Mouse (Mus musculus) 3T3-L1 (cell line): ENCODE measurements around the gene Nicn1.
"Not testable (repeated sequence)": the region's sequence is repeated elsewhere in the genome, so short reads cannot be mapped to it uniquely, and the experiment has no call there.

Source experiments
- DNase-seq: peaks from one replicate; pipeline ENCODE4 v3.0.0-alpha.2; 2015; ENCODE audit warnings: low read depth, low spot score

The Nicn1 gene

DNA sequence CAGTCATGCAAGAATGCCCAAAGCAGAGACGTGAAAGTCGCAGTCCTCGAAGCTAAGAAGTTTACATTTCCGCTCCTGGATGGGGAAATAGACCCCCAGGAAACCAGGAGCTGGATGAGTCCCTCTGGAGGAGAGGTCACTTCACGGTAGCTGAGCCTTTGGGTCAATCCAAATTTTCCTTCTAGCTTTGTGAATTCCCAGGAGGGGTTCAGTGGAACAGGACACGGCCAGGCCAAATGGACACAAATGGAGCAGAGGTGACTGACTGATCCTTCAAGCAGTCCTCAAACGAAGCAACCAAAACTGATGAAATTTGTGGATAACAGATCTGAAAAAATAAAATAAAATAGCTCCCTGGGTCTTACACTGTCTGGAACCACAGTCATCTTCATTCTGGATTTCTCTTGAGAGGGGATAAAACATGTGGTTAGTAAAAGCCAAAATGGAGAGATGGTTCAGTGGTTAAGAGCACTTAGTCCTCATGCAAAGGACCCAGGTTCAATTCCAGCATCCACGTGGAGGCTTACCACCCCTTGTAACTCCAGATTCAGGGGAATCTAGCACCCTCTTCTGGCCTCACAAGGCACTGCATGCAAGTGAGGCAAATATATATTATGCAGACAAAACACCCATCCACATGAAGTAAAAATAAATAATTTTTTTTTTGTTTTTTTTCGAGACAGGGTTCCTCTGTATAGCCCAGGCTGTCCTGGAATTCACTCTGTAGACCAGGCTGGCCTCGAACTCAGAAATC is 11.4 kb upstream of the Nicn1 start:
- DNase-seq, result peak; percentile 59

- DNase-seq, result peak; percentile 91
Measured at GRCm38 (mm10) chr9:108280071-108280828, 10.0 kb upstream of the Nicn1 start.

DNA sequence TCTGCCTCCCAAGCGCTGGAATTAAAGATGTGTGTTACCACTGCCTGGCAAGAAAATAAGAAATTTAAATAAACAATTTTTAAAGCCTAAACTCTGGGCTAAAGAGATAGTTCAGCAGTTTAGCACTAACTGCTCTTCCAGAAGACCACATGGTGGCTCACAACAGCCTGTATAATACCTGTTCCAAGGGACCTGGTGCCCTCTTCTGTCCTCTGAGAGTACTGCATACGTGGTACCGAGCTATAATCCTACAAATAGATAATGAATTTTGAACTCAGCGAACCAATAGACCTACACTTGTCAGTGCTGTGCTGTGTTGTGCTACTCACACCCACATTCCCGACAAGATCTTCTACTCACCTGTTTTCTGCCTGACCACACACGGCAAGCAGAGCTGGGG is 5.8 kb upstream of the Nicn1 start:
- DNase-seq, result peak; percentile 92

DNA sequence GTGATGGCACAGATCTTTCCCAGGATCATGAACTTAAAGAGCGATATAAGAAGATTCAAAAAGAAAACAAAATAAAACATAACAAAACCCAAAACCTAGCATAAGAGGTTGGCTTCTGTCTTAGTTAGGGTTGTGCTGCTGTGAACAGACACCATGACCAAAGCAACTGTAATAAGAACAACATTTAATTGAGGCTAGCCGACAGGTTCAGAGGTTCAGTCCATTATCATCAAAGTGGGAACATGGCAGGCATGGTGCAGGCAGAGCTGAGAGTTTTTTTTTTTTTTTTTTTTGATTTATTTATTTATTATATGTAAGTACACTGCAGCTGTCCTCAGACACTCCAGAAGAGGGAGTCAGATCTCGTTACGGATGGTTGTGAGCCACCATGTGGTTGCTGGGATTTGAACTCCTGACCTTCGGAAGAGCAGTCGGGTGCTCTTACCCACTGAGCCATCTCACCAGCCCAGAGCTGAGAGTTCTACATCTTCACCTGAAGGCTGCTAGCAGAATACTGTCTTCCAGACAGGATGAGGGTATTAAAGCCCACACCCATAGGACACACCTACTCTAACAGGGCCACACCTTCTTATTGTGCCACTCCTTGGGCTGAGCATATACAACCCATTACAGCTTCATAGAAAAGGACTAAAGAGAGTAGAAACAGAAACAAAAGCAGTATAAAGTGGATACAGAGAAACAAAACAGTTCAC is 2.5 kb upstream of the Nicn1 start:
- DNase-seq, result not testable (repeated sequence)

DNA sequence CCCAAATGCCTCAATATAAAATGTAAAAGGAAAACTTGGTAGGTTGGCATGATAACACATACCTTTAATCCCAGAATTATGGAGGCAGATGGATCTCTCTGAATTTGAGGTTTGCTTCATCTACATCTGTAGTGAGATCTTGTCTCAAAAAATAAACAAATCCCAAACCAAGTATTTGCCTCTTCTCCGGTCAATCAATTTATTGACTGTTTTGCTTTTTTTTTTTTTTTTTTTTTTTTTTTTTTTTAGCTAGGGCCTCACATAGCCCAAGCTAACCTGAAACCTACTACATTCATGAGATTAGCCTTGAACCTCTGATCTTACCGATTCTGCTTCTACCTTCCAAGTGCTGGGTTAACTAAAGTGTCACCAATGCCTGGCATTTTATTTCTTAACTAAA is 882 bp upstream of the Nicn1 start:
- DNase-seq, result no peak

GRCm38 (mm10) chr9:108290773-108291172 is 544 bp downstream of the Nicn1 start:
- no peak for DNase-seq

DNA sequence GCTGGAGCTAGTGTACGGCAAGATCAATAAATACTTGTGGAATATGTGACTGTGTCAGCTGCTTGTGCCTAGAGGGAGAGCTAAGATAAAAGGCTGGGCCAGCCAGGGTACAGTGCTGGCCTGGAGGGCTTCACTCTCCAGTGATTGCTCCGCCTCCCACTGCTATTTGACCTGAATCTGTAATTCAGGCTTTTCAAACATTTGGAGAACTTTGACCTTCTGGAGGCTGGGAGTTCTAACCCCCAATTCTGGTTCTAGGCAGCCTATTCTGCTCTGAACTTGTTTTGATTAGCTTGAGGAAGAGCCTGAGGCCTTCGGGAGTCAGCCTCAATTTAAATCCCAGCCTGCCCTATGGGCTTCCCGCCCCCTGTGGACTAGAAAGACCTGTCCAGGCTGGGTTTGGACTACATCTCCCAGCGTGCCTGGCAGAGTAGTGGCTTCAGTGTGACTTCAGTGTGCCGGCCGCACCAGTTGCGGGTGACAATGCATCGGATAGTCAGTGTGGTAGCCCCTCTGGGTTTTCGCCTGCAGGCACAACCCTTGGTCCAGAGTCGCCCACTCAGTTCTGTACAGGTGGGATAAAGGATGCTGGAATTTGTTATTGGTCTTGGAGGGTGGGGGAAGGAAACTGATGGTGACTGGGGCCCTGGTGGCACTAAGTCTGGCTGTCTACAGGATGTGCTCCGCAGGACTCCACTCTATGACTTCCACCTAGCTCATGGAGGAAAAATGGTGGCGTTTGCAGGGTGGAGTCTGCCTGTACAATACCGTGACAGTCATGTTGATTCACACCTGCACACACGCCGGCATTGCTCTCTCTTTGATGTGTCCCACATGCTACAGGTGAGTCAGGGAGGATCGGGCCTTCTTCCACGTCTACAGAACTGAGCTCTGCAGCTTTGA is 6.5 kb downstream of the Nicn1 start, which contains the start of gene Amt:
Gene Amt (plus strand): TSS at position 401 of the 903 bp plus-strand sequence.
- no peak for DNase-seq

DNA sequence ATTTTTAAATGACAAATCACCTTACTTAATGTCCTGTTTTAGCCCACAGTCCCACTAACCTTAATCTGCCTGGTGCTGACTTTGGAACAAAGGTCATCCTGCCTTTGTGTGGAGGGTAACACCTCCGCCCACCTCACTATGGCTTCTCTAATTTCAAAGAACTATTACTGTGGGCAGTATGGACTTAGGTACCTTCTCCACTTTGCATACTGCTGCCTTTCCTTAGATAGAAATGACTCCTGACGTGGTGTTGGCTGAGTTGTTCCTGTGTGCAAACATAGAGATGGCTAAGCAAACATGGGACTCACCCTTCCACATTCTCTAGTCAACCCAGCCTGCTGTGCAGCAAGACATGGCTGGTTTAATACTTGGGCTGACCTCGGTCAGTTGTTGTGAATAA is 11.6 kb downstream of the Nicn1 start:
- no peak for DNase-seq

GRCm38 (mm10) chr9:108304716-108305115 is 14.5 kb downstream of the Nicn1 start:
- no peak for DNase-seq

GRCm38 (mm10) chr9:108305170-108305569 is 14.9 kb downstream of the Nicn1 start:
- no peak for DNase-seq

DNA sequence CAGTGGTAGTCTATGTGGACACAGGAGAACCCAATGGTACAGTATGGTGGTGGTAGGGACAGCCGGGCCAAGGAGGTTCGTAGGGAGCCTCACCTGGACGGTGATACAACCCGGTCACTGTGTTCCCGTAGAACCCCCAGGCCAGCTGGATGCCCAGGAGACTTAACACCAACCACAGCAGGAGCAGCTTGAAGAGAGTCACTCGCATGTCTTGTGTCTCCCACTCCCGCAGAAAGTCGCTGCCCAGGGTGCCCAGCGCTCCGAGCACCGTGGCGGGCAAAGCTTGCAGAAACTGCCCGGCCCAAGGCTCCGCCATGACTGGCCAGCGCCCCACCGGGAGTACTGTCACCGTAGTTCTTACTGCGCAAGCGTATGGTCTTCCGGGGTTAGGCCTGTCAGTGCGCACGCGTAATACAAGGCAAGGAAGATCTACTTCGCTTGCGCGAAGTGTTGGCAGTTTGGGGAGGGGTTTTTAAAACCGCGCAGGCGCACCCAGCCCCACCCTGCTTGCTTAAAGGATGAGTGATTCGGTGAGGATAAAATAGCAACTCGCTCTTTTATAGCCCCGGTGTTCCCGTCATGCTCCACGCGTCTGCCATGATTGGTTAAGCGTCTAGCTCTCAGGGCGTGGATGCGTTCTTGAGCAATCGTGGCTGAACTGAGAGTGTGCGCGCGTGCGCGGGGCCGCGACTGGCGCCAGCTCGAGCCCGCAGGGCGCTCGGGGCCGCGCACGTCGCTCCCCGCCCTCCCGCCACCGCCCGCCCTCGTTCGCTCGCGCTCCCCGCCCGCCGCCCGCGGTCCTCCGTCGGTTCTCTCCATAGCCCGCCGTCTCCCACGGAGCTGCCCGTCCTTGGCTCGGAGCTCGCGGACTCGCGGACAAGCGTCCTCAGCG is 15.6 kb downstream of the Nicn1 start, which contains the start of the genes Rhoa and Tcta:
Gene Rhoa (plus strand): TSS at position 501 of the 892 bp plus-strand sequence.
Gene Tcta (minus strand): TSS at position 532 of the 892 bp plus-strand sequence.
- peak; percentile 99 for DNase-seq

DNA sequence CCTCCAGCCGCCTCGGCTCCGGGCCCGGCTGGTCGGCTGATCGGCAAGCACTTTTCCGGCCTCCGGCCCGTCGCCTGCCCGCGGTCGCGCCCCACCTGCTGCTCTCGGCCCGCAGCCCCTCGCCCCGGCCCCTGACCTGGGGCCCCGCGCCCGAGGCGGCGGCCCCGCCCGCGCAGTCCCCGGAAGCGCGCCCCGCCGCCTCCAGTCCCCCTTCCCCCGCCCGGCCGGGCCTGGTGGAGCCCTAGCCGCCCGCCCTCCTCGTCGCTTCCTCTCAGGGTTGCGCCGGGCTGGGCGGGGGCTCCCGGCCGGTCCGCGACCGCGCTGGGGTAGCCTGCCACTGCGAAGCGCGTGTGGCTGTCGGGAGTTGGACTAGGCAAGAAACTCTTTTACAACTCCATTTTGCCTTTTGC is 16.3 kb downstream of the Nicn1 start:
- peak; percentile 60 for DNase-seq

DNA sequence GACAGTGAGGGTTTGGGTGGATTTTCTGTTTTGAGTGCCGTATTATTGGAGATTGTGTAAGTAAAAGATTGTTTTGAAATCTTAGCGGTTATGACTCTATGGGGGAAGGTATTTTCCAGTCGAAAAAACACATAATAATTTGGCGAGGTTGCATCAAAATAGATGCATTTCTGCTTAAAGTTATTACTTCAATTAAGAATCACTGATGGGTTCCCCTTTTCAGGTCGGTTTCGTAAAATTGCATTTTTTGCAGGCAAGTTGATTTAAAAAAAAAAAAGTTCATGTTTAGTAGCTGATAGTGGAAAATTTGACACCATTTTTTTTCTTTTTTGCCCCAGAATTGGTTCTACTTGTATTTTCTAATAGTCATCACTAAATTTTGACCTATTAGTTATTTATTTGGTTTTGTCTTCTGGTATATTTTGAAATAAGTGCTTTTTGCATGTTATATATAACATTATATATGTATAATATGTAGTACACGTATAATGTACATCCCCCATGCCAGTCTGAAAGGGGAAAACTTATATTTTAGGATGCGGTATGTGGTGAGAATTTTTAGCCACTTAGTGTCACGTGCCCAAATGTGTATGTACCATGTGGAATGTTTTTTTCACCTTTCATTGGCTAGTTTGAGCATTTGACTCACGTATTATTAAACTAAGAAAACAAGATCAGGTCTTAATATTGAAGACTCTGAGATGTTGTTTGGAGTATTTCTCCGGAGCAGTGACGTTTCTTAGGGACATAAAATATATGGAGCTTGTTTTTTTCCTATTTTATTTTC is 17.0 kb downstream of the Nicn1 start:
- DNase-seq, result peak; percentile 39

DNA sequence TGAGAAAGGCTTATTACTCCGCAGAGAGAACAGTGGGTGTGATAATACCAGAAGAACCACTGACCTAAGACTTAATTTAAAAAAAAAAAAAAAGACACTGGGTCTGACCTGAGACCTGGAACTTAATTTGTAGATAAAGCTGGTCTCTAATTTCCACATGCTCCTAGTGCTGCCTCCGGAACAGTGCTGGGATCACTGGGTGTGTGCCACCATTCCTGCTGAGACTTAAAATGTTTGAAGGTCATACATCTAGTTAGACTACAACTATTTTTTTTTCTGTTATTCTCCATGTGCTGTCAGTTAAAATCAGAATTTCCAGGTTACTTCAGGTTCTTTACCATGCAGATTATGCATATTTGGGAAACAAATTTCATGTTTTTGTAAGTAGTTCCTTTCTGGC is 17.9 kb downstream of the Nicn1 start:
- DNase-seq, result no peak

GRCm38 (mm10) chr9:108317572-108317971 is 27.3 kb downstream of the Nicn1 start:
- peak; percentile 36 for DNase-seq

DNA sequence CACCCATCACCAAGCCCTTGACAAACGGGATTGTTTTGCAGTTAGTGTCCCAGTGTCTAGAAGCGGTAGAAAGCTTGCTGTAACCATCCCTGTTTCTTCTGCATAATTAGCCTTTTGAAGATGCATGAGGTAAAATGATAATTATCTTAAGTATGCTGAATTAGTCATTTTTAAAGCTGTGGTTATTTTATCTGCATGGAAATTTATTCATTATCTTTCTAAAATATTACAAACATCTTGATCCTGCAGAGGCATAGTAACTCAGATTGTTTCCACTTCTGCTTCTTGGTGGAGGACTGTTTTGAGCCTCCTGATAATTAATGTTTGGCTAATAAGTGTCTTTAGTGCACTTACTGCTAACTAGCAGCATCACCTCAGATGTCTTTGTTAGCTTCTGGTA is 28.2 kb downstream of the Nicn1 start:
- DNase-seq, result no peak

DNA sequence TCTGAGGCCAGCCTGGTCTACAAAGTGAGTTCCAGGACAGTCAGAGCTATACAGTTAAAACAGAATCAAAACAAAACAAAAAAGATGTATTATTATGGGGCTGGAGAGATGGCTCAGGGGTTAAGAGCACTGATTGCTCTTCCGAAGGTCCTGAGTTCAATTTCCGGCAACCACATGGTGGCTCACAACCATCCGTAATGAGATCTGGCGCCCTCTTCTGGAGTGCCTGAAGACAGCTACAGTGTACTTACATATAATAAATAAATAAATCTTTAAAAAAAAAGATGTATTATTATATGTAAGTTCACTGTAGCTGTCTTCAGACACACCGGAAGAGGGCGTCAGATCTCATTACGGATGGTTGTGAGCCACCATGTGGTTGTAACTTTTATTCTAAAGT is 31.8 kb downstream of the Nicn1 start:
- not testable (repeated sequence) for DNase-seq

- DNase-seq, result no peak
Measured at GRCm38 (mm10) chr9:108324784-108325183, 34.6 kb downstream of the Nicn1 start.

DNA sequence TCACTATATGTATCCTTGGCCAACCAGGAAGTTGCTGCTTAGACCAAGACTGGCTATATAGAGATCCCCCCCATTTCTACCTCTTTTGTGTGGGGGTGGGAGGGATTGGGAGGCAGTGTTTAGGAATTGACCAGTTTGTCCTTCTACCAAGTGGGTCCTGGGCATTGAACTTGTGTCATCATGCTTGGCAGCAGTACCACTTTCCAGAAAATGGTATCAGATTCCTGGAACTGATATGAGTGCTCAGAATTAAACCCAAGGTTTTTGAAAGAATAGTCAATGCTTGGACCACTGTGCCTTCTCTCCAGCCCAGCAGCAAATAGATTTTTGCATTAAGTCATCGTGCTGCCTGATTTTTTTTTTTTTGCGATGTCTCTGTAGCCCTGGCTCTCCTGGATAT is 35.6 kb downstream of the Nicn1 start:
- DNase-seq, result no peak
